Mouse (Mus musculus) C2C12 (cell line): Measurements from ENCODE around the gene Tmed3.

Experiments
- CEBPB ChIP-seq: IDR thresholded peaks from one replicate; pipeline ENCODE4 v1.6.1; 2011; ENCODE audit warnings: low read depth, mild to moderate bottlenecking, control low read depth, moderate library complexity
- CTCF ChIP-seq: IDR thresholded peaks from one replicate; pipeline ENCODE4 v1.5.1; 2011; ENCODE audit not compliant: control insufficient read depth, insufficient read depth, insufficient read length
- FOSL1 ChIP-seq: IDR thresholded peaks from one replicate; pipeline ENCODE4 v1.8.0; 2011; ENCODE audit warnings: mild to moderate bottlenecking, low read length; ENCODE audit not compliant: poor library complexity, insufficient read depth, severe bottlenecking
- MAX ChIP-seq: IDR thresholded peaks from one replicate; pipeline ENCODE4 v1.6.1; 2011; ENCODE audit warnings: mild to moderate bottlenecking, control low read depth
- MYOD1 ChIP-seq: IDR thresholded peaks from one replicate; pipeline ENCODE4 v1.6.1; 2011; ENCODE audit warnings: low read depth; ENCODE audit not compliant: control insufficient read depth, insufficient read length
- MYOG ChIP-seq: IDR thresholded peaks from one replicate; pipeline ENCODE4 v1.6.1; 2011; ENCODE audit not compliant: control insufficient read depth, insufficient read length; ENCODE audit errors: extremely low read depth
- USF1 ChIP-seq: IDR thresholded peaks from one replicate; pipeline ENCODE4 v1.6.1; 2011; ENCODE audit warnings: low read depth, mild to moderate bottlenecking, control low read depth, moderate library complexity

- TF ChIP-seq CTCF (peak; percentile 19), MYOD1 (no peak), MAX (no peak), MYOG (no peak), CEBPB (no peak), USF1 (no peak), FOSL1 (no peak)
Measured at GRCm38 (mm10) chr9:89687503-89688226, 17.2 kb downstream of the Tmed3 start.
